Mouse (Mus musculus): ENCODE results near the gene Ttll13. TPM values are rescaled to one million over a fixed set of nuclear protein-coding genes. Genes with fewer than 3 reads are reported as not detected.

Gene Ttll13
- polyA plus RNA-seq, 1 experiment: 0.08 TPM

- Histone ChIP-seq H3K27me3 (ENCODE audit: control insufficient read depth, insufficient read depth, low read length) (no peaks in the 10 kb centered on the region), H3K4me3 (ENCODE audit: low read depth, low read length) (no peak overlapping the region), H3K36me3 (ENCODE audit: control insufficient read depth, insufficient read depth, low read length) (peaks cover 53% of the 10 kb centered on the region), H3K4me1 (ENCODE audit: control insufficient read depth, insufficient read depth, insufficient read length, low read length) (peaks cover 18% of the 10 kb centered on the region), H3K27ac (ENCODE audit: insufficient read depth, low read depth, low read length) (no peak overlapping the region)
- no peak for TF ChIP-seq POLR2A (IDR thresholded peaks at IDR 0.05; ENCODE audit: low read depth, low read length)
- TF ChIP-seq CTCF (IDR thresholded peaks at IDR 0.05; ENCODE audit: extremely low read depth, insufficient read length, insufficient replicate concordance, low read depth, low read length): no peak
- WGBS: 90% methylated on average over 7 of the region's 7 CpGs
Observed at GRCm38 (mm10) chr7:80213604-80214003, 32.6 kb upstream of the Ttll13 start.

- H3K4me1 ChIP-seq (ENCODE audit: control insufficient read depth, insufficient read depth, insufficient read length, low read length): peaks cover 10% of the 10 kb centered on the region
- no peak overlapping the region for H3K27ac ChIP-seq (ENCODE audit: insufficient read depth, low read depth, low read length)
- TF ChIP-seq POLR2A (IDR thresholded peaks at IDR 0.05; ENCODE audit: low read depth, low read length) (no peak), CTCF (IDR thresholded peaks at IDR 0.05; ENCODE audit: extremely low read depth, insufficient read length, insufficient replicate concordance, low read depth, low read length) (no peak)
- no peaks in the 10 kb centered on the region for H3K27me3 ChIP-seq (ENCODE audit: control insufficient read depth, insufficient read depth, low read length)
- H3K4me3 ChIP-seq (ENCODE audit: low read depth, low read length): no peak overlapping the region
- peaks cover 62% of the 10 kb centered on the region for H3K36me3 ChIP-seq (ENCODE audit: control insufficient read depth, insufficient read depth, low read length)
- WGBS: 81% methylated on average over 8 of the region's 8 CpGs
Observed at GRCm38 (mm10) chr7:80214459-80214858, 31.7 kb upstream of the Ttll13 start.

- 20% methylated on average over 4 of the region's 4 CpGs for WGBS
- Histone ChIP-seq H3K36me3 (ENCODE audit: control insufficient read depth, insufficient read depth, low read length) (peaks cover 71% of the 10 kb centered on the region), H3K27ac (ENCODE audit: insufficient read depth, low read depth, low read length) (no peak overlapping the region), H3K27me3 (ENCODE audit: control insufficient read depth, insufficient read depth, low read length) (no peaks in the 10 kb centered on the region), H3K4me1 (ENCODE audit: control insufficient read depth, insufficient read depth, insufficient read length, low read length) (peaks cover 4% of the 10 kb centered on the region), H3K4me3 (ENCODE audit: low read depth, low read length) (no peak overlapping the region)
- no peak for TF ChIP-seq POLR2A (IDR thresholded peaks at IDR 0.05; ENCODE audit: low read depth, low read length)
- peak; percentile 83 for TF ChIP-seq CTCF (IDR thresholded peaks at IDR 0.05; ENCODE audit: extremely low read depth, insufficient read length, insufficient replicate concordance, low read depth, low read length)
Observed at GRCm38 (mm10) chr7:80215398-80215797, 30.8 kb upstream of the Ttll13 start.

GRCm38 (mm10) chr7:80216566-80216965 is 29.6 kb upstream of the Ttll13 start:
- TF ChIP-seq CTCF (IDR thresholded peaks at IDR 0.05; ENCODE audit: extremely low read depth, insufficient read length, insufficient replicate concordance, low read depth, low read length): no peak
- peaks cover 2% of the 10 kb centered on the region for H3K4me1 ChIP-seq (ENCODE audit: control insufficient read depth, insufficient read depth, insufficient read length, low read length)
- no peak overlapping the region for H3K27ac ChIP-seq (ENCODE audit: insufficient read depth, low read depth, low read length)
- H3K4me3 ChIP-seq (ENCODE audit: low read depth, low read length): no peak overlapping the region
- peaks cover 81% of the 10 kb centered on the region for H3K36me3 ChIP-seq (ENCODE audit: control insufficient read depth, insufficient read depth, low read length)
- WGBS: 82% methylated on average over 8 of the region's 8 CpGs
- no peaks in the 10 kb centered on the region for H3K27me3 ChIP-seq (ENCODE audit: control insufficient read depth, insufficient read depth, low read length)

GRCm38 (mm10) chr7:80218666-80219065 is 27.5 kb upstream of the Ttll13 start:
- WGBS: 92% methylated on average over 9 of the region's 9 CpGs
- no peaks in the 10 kb centered on the region; the same call in 1 of the 2 replicates for H3K4me1 ChIP-seq (ENCODE audit: control insufficient read depth, insufficient read depth, insufficient read length, low read length)
- peaks cover 86% of the 10 kb centered on the region for H3K36me3 ChIP-seq (ENCODE audit: control insufficient read depth, insufficient read depth, low read length)
- TF ChIP-seq CTCF (IDR thresholded peaks at IDR 0.05; ENCODE audit: extremely low read depth, insufficient read length, insufficient replicate concordance, low read depth, low read length) (no peak), POLR2A (IDR thresholded peaks at IDR 0.05; ENCODE audit: low read depth, low read length) (no peak)
- no peak overlapping the region for H3K4me3 ChIP-seq (ENCODE audit: low read depth, low read length)
- no peak overlapping the region for H3K27ac ChIP-seq (ENCODE audit: insufficient read depth, low read depth, low read length)
- no peaks in the 10 kb centered on the region for H3K27me3 ChIP-seq (ENCODE audit: control insufficient read depth, insufficient read depth, low read length)

- WGBS: 95% methylated on average over 9 of the region's 9 CpGs
- Histone ChIP-seq H3K36me3 (ENCODE audit: control insufficient read depth, insufficient read depth, low read length) (peaks cover 92% of the 10 kb centered on the region), H3K4me3 (ENCODE audit: low read depth, low read length) (no peak overlapping the region), H3K4me1 (ENCODE audit: control insufficient read depth, insufficient read depth, insufficient read length, low read length) (no peaks in the 10 kb centered on the region; the same call in 1 of the 2 replicates), H3K27me3 (ENCODE audit: control insufficient read depth, insufficient read depth, low read length) (no peaks in the 10 kb centered on the region), H3K27ac (ENCODE audit: insufficient read depth, low read depth, low read length) (no peak overlapping the region)
- TF ChIP-seq POLR2A (IDR thresholded peaks at IDR 0.05; ENCODE audit: low read depth, low read length) (no peak), CTCF (IDR thresholded peaks at IDR 0.05; ENCODE audit: extremely low read depth, insufficient read length, insufficient replicate concordance, low read depth, low read length) (no peak)
Observed at GRCm38 (mm10) chr7:80220237-80220797, 25.9 kb upstream of the Ttll13 start.

- H3K4me1 ChIP-seq (ENCODE audit: control insufficient read depth, insufficient read depth, insufficient read length, low read length): no peaks in the 10 kb centered on the region; the same call in 1 of the 2 replicates
- TF ChIP-seq POLR2A (IDR thresholded peaks at IDR 0.05; ENCODE audit: low read depth, low read length): no peak
- peaks cover 90% of the 10 kb centered on the region for H3K36me3 ChIP-seq (ENCODE audit: control insufficient read depth, insufficient read depth, low read length)
- 85% methylated on average over 4 of the region's 4 CpGs for WGBS
- no peaks in the 10 kb centered on the region for H3K27me3 ChIP-seq (ENCODE audit: control insufficient read depth, insufficient read depth, low read length)
- no peak overlapping the region for H3K27ac ChIP-seq (ENCODE audit: insufficient read depth, low read depth, low read length)
- H3K4me3 ChIP-seq (ENCODE audit: low read depth, low read length): no peak overlapping the region
Observed at GRCm38 (mm10) chr7:80221179-80221750, 24.9 kb upstream of the Ttll13 start.
